31 mouse cellular contexts compared by ENCODE assay signal in the genomic region with DNA sequence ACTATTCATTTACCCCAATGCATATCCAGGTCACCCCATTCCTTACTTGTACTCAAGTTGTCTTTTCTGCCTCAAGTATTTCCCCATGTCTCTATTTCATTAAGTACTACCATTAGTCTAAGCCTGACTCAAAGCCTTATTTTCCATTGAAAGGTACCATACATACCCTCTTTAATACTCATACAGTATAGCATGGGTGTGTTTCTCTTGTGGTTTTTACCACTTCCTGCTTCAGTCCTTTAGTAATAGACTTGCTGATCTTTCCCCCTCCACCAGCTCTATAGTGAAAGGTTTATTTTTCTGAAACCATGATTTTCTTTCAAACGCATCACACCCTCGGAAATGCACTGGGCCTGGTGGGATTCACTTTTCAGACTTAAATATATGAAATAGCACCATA.
A peak's percentile ranks its signal among the peaks of the same experiment; 100 is the strongest.
DNase-seq lines count a peak whose midpoint lies in the region; ATAC-seq lines count a peak whose summit lies in the region.
"Had no signal": no experiment of that assay in that cellular context is flagged by ENCODE, and none has a peak within 500 bp of the region (broad histone marks: within the 10 kb centered on the region; RNA-seq: fewer than 3 reads in every experiment).

No protein-coding gene starts in this region.

- no peak overlapping the region for H3K27ac ChIP-seq in hindbrain, embryonic 11.5 days (ENCODE audit: low read depth, low read length)
- H3K27ac ChIP-seq: forebrain, embryonic 15.5 days; gastrocnemius, adult 2 months; heart, adult 2 months; heart, embryonic 13.5 days; hindbrain, embryonic 15.5 days; intestine, embryonic 15.5 days; kidney, postnatal 0 days; limb, embryonic 12.5 days; liver, embryonic 15.5 days; neural tube, embryonic 12.5 days had no signal

- H3K9ac ChIP-seq in hindbrain, embryonic 11.5 days (ENCODE audit: low read depth, low read length), result no peak overlapping the region
- H3K9ac ChIP-seq: forebrain, embryonic 15.5 days; heart, embryonic 13.5 days; hindbrain, embryonic 15.5 days; intestine, embryonic 15.5 days; limb, embryonic 12.5 days; liver, embryonic 15.5 days; lung, embryonic 14.5 days; neural tube, embryonic 12.5 days had no signal

- H3K4me1 ChIP-seq in hindbrain, embryonic 11.5 days (replicated peaks; ENCODE audit: control insufficient read depth, insufficient read depth, low read length), result no peaks in the 10 kb centered on the region
- H3K4me1 ChIP-seq: forebrain, embryonic 15.5 days; heart, embryonic 13.5 days; hindbrain, embryonic 15.5 days; intestine, embryonic 15.5 days; limb, embryonic 12.5 days; liver, embryonic 15.5 days; neural tube, embryonic 12.5 days had no signal

- 94% methylated on average over 2 of the region's 2 CpGs for WGBS in hindbrain, embryonic 11.5 days

- H3K9me3 ChIP-seq in hindbrain, embryonic 11.5 days (ENCODE audit: control insufficient read depth, low read length), result no peaks in the 10 kb centered on the region
- H3K9me3 ChIP-seq: forebrain, embryonic 15.5 days; heart, embryonic 13.5 days; hindbrain, embryonic 15.5 days; intestine, embryonic 15.5 days; limb, embryonic 12.5 days; liver, embryonic 15.5 days; neural tube, embryonic 12.5 days had no signal

- no peak for ATAC-seq in hindbrain, embryonic 11.5 days (ENCODE audit: low FRiP score)
- ATAC-seq: forebrain, embryonic 15.5 days; intestine, embryonic 15.5 days; midbrain, embryonic 16.5 days had no signal

- H3K27me3 ChIP-seq in hindbrain, embryonic 11.5 days (ENCODE audit: control insufficient read depth, insufficient read depth, low read length), result peaks cover 2% of the 10 kb centered on the region; the same call in 1 of the 2 replicates
- H3K27me3 ChIP-seq: forebrain, embryonic 15.5 days; heart, embryonic 13.5 days; hindbrain, embryonic 15.5 days; intestine, embryonic 15.5 days; limb, embryonic 12.5 days; liver, embryonic 15.5 days; neural tube, embryonic 12.5 days had no signal

- DNase-seq in 416B (ENCODE audit: low read depth), result peak; percentile 0
- DNase-seq in T-cell, adult 2 months (ENCODE audit: low spot score), result peak; percentile 30
- DNase-seq in induced T-regulatory cell, adult 2 months (ENCODE audit: low read depth), result peak; percentile 64
- DNase-seq in embryo, embryonic 9.5 days (ENCODE audit: extremely low spot score), result no peak
- no peak for DNase-seq in testis, postnatal 10 days (ENCODE audit: low spot score)
- no peak for DNase-seq in cerebellum, adult 11 months
- no peak for DNase-seq in hindbrain, embryonic 11.5 days (ENCODE audit: low spot score)
- DNase-seq: adrenal gland, adult 8-10 months; cerebellum, postnatal 14 days; gastrocnemius, adult 2 months; gastrocnemius, postnatal 36 days; heart, adult 2 months; heart, postnatal 10 days; kidney, adult 2 months; layer of hippocampus, postnatal 36 days; lung, embryonic 14.5 days; lung, postnatal 14 days; right cerebral cortex, adult 18-20 months; spleen, adult 18-20 months; thymus, adult 18-20 months; thymus, postnatal 25 days had no signal

- H3K4me3 ChIP-seq in hindbrain, embryonic 11.5 days (ENCODE audit: low read depth, low read length), result no peak overlapping the region
- H3K4me3 ChIP-seq: forebrain, embryonic 15.5 days; gastrocnemius, adult 2 months; heart, adult 2 months; heart, embryonic 13.5 days; hindbrain, embryonic 15.5 days; intestine, embryonic 15.5 days; limb, embryonic 12.5 days; liver, embryonic 15.5 days; neural tube, embryonic 12.5 days had no signal

- no peak overlapping the region for H3K4me2 ChIP-seq in hindbrain, embryonic 11.5 days (replicated peaks; ENCODE audit: low read depth, low read length)
- H3K4me2 ChIP-seq: forebrain, embryonic 15.5 days; heart, embryonic 13.5 days; hindbrain, embryonic 15.5 days; intestine, embryonic 15.5 days; limb, embryonic 12.5 days; liver, embryonic 15.5 days; lung, embryonic 14.5 days; midbrain, embryonic 11.5 days; neural tube, embryonic 12.5 days had no signal

- no peaks in the 10 kb centered on the region for H3K36me3 ChIP-seq in hindbrain, embryonic 11.5 days (ENCODE audit: control insufficient read depth, insufficient read depth, low read length)
- H3K36me3 ChIP-seq: forebrain, embryonic 15.5 days; heart, embryonic 13.5 days; hindbrain, embryonic 15.5 days; intestine, embryonic 15.5 days; limb, embryonic 12.5 days; liver, embryonic 15.5 days; neural tube, embryonic 12.5 days had no signal

Comparison
In these comparisons a context has a peak if more than half of its experiments do, and no peak if none do; other contexts are left out.
1. DNase-seq: peak in 416B (single experiment), T-cell, adult 2 months (single experiment) and induced T-regulatory cell, adult 2 months (single experiment); none in embryo, embryonic 9.5 days (single experiment), testis, postnatal 10 days (single experiment), cerebellum, adult 11 months (single experiment) and hindbrain, embryonic 11.5 days (single experiment).